Mouse (Mus musculus) heart, postnatal 0 days (tissue): ENCODE data around the gene Chchd4.

Experiments used
- CTCF ChIP-seq: IDR thresholded peaks from 2 replicates; pipeline ENCODE4 v1.5.1; 2016; ENCODE audit warnings: antibody characterized with exemption, control low read depth, low read depth
- EP300 ChIP-seq: IDR thresholded peaks from 2 replicates; pipeline ENCODE4 v1.6.1; 2016; ENCODE audit warnings: antibody characterized with exemption, low read depth

GRCm38 (mm10) chr6:91486736-91487453 lies 13.5 kb upstream of the Chchd4 start:
- TF ChIP-seq CTCF (no peak), EP300 (no peak)
